Mouse (Mus musculus) forebrain, embryonic 15.5 days (tissue): ENCODE measurements at regions not wholly inside any gene's neighbourhood (a gene's known extent, or its start where the extent isn't known, plus 50 kb on each side); places are given as distances from the start of the nearest gene placed in this dataset.
A peak's percentile ranks its signal among the peaks of the same experiment; 100 is the strongest.

Experiments
- ATAC-seq: fragments of 200-750 bp; cut with Nextera tagmentation; replicated peaks from 2 replicates; pipeline ENCODE4 v1.8.0; 2017; ENCODE audit warnings: mild to moderate bottlenecking, moderate TSS enrichment, moderate library complexity
- H3K27ac ChIP-seq: fragments of 300-500 bp; sonication (generic); replicated peaks from 2 replicates; pipeline ENCODE4 v1.5.1; 2015; ENCODE audit warnings: mild to moderate bottlenecking, inconsistent platforms
- H3K27me3 ChIP-seq: fragments of 300-500 bp; sonication (generic); 2 replicates; pipeline ENCODE4 v1.6.1; 2015; ENCODE audit warnings: inconsistent platforms
- H3K36me3 ChIP-seq: fragments of 300-500 bp; sonication (generic); 2 replicates; pipeline ENCODE4 v1.6.1; 2015; ENCODE audit warnings: mild to moderate bottlenecking, inconsistent platforms
- H3K4me1 ChIP-seq: fragments of 300-500 bp; sonication (generic); 2 replicates; pipeline ENCODE4 v1.6.1; 2015; ENCODE audit warnings: inconsistent platforms
- H3K4me2 ChIP-seq: fragments of 300-500 bp; sonication (generic); replicated peaks from 2 replicates; pipeline ENCODE4 v1.6.1; 2015; ENCODE audit warnings: mild to moderate bottlenecking, inconsistent platforms
- H3K4me3 ChIP-seq: fragments of 300-500 bp; sonication (generic); 2 replicates; pipeline ENCODE4 v1.5.1; 2015; ENCODE audit warnings: mild to moderate bottlenecking, inconsistent platforms
- H3K9ac ChIP-seq: fragments of 300-500 bp; sonication (generic); replicated peaks from 2 replicates; pipeline ENCODE4 v1.6.1; 2015; ENCODE audit warnings: mild to moderate bottlenecking, inconsistent platforms
- H3K9me3 ChIP-seq: fragments of 300-500 bp; sonication (generic); 2 replicates; pipeline ENCODE4 v1.6.1; 2016; ENCODE audit warnings: inconsistent platforms
- WGBS: fragments of 180-500 bp; shearing (Covaris S2); methylation state at CpG from one replicate; pipeline ENCODE4 v1.1.7; 2015; ENCODE audit warnings: mixed read lengths; 5-methylcytosine and 5-hydroxymethylcytosine counted together

DNA sequence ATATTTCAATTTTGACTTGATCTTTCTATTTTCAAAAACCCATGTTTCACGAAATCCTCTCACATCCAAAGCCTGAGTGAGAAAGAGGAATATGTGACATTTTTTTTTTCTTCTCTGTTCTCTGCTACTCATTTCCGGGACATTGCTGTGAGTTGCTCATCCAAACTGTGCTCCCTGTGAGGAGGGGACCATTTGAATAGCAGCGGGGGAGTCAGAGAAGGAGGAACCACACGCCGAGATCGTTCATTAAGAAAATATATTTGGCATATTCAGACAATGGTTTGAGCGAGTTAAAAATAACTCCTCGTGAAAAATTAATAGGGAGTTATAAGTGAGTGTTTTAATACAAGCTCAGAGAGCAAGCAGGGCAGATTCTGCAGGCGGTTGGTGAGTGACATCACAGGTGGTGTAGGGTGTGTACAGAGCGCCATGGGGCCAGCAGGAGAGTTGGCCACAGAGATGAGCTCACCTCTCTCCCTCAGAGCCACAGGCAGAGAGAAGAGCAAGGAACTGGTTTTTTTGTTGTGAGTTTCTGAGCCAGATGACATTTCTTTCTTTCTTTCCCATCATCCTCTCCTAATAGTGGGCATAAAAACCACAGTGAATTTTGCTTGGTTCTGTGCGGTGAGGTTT lies 54.4 kb upstream of the Calcoco1 start:
- H3K4me1 ChIP-seq: no peaks in the 10 kb centered on the region
- no peaks in the 10 kb centered on the region for H3K36me3 ChIP-seq
- peak overlapping the region; percentile 54 for H3K27ac ChIP-seq
- no peak overlapping the region for H3K4me3 ChIP-seq
- WGBS: 47% methylated on average over 11 of the region's 11 CpGs
- no peaks in the 10 kb centered on the region for H3K9me3 ChIP-seq
- no peak overlapping the region for H3K9ac ChIP-seq
- no peak overlapping the region for H3K4me2 ChIP-seq
- ATAC-seq: no peak
- H3K27me3 ChIP-seq: no peaks in the 10 kb centered on the region

- Histone ChIP-seq H3K9me3 (no peaks in the 10 kb centered on the region), H3K9ac (no peak overlapping the region), H3K27ac (no peak overlapping the region), H3K4me1 (no peaks in the 10 kb centered on the region), H3K36me3 (no peaks in the 10 kb centered on the region), H3K4me2 (no peak overlapping the region), H3K4me3 (no peak overlapping the region), H3K27me3 (no peaks in the 10 kb centered on the region)
- WGBS: 82% methylated on average over 6 of the region's 6 CpGs
- ATAC-seq: no peak
Observed at GRCm38 (mm10) chr15:102780626-102781025, 58.6 kb upstream of the Calcoco1 start.

- H3K9ac ChIP-seq: no peak overlapping the region
- WGBS: 52% methylated on average over 9 of the region's 9 CpGs
- H3K27ac ChIP-seq: no peak overlapping the region
- no peak overlapping the region for H3K4me2 ChIP-seq
- no peak for ATAC-seq
- H3K4me3 ChIP-seq: no peak overlapping the region
- H3K4me1 ChIP-seq: peaks cover 4% of the 10 kb centered on the region; the same call in 1 of the 2 replicates
- H3K27me3 ChIP-seq: no peaks in the 10 kb centered on the region
- no peaks in the 10 kb centered on the region for H3K36me3 ChIP-seq
- H3K9me3 ChIP-seq: no peaks in the 10 kb centered on the region
Observed at GRCm38 (mm10) chr15:102782988-102783799, 61.2 kb upstream of the Calcoco1 start.

GRCm38 (mm10) chr15:102785055-102785820 lies 63.3 kb upstream of the Calcoco1 start:
- Histone ChIP-seq H3K27ac (no peak overlapping the region), H3K4me3 (no peak overlapping the region), H3K36me3 (no peaks in the 10 kb centered on the region), H3K9me3 (no peaks in the 10 kb centered on the region), H3K27me3 (no peaks in the 10 kb centered on the region), H3K9ac (no peak overlapping the region), H3K4me2 (no peak overlapping the region), H3K4me1 (peaks cover 25% of the 10 kb centered on the region)
- ATAC-seq: no peak
- 32% methylated on average over 10 of the region's 10 CpGs for WGBS

DNA sequence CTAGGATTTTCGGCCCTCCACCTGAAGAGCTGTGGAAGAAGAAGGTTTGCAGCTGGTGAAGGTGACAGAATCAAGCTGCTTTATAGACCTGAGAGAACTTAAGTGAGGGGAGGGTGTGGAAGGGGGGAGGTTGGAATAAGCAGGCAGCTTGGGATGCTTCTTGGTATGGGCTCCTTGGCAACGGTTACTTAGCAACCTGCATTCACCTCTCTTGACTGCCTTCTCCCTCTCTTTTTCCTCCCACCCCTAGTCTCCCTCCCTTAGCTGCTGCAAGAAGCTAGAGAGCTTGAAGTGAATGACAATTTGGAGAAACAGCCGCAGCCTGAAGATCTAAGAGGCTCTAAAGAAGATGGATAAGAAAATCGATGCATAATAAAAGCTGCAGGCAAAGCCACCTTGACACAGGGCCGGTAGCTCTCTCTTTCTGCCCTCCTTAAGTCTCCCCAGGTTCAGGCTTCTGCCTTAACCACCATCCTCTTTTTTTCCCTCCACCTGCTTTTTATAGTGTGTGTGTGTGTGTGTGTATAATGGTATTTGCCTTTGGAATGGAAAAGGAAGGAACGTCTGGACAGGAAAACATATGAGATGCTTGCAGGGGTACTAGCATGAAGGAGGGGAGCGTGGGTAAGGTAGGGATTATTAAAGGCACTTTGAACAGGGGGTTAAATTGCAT lies 67.0 kb upstream of the Calcoco1 start:
- H3K4me2 ChIP-seq: peak overlapping the region; percentile 25
- no peaks in the 10 kb centered on the region for H3K27me3 ChIP-seq
- WGBS: 12% methylated on average over 7 of the region's 7 CpGs
- H3K9me3 ChIP-seq: no peaks in the 10 kb centered on the region
- peak overlapping the region; percentile 22; the same call in 1 of the 2 replicates for H3K9ac ChIP-seq
- peak overlapping the region; percentile 90 for H3K27ac ChIP-seq
- H3K4me1 ChIP-seq: peaks cover 34% of the 10 kb centered on the region
- H3K4me3 ChIP-seq: peak overlapping the region; percentile 13; the same call in 1 of the 2 replicates
- no peaks in the 10 kb centered on the region for H3K36me3 ChIP-seq
- ATAC-seq: peak; percentile 96

GRCm38 (mm10) chr15:102797020-102797618 lies 75.1 kb upstream of the Calcoco1 start:
- no peak overlapping the region for H3K9ac ChIP-seq
- peak; percentile 79 for ATAC-seq
- H3K4me2 ChIP-seq: peak overlapping the region; percentile 25; the same call in 1 of the 2 replicates
- H3K36me3 ChIP-seq: no peaks in the 10 kb centered on the region
- H3K27ac ChIP-seq: peak overlapping the region; percentile 78
- H3K4me3 ChIP-seq: no peak overlapping the region
- WGBS: 44% methylated on average over 5 of the region's 5 CpGs
- H3K27me3 ChIP-seq: no peaks in the 10 kb centered on the region
- H3K4me1 ChIP-seq: peaks cover 5% of the 10 kb centered on the region; the same call in 1 of the 2 replicates
- no peaks in the 10 kb centered on the region for H3K9me3 ChIP-seq

DNA sequence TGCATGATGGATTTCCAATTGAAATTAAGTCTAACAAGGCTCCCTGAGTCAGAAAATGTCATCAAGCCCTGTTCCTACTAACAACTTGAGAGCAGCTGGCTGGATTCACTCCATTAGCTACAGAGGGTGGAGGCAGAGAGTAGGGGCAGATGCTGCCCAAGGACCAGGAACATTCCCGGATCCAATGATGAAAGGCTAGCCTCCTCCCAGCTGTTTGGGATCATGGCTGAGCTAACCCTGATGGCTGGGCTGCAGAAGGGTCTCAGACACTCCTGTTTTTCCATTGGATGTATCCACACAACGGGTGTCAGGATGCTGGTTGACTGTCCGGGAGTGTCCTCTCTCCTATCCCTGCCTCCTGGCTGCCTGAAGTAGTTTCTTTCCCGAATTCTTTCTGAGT lies 78.1 kb upstream of the Calcoco1 start:
- Histone ChIP-seq H3K4me3 (no peak overlapping the region), H3K9ac (no peak overlapping the region), H3K4me1 (peaks cover 5% of the 10 kb centered on the region; the same call in 1 of the 2 replicates), H3K27me3 (no peaks in the 10 kb centered on the region), H3K27ac (no peak overlapping the region), H3K9me3 (no peaks in the 10 kb centered on the region), H3K36me3 (no peaks in the 10 kb centered on the region), H3K4me2 (no peak overlapping the region)
- 88% methylated on average over 4 of the region's 4 CpGs for WGBS
- ATAC-seq: no peak

- ATAC-seq: no peak
- no peaks in the 10 kb centered on the region for H3K36me3 ChIP-seq
- peaks cover 5% of the 10 kb centered on the region; the same call in 1 of the 2 replicates for H3K4me1 ChIP-seq
- H3K9me3 ChIP-seq: no peaks in the 10 kb centered on the region
- H3K27ac ChIP-seq: no peak overlapping the region
- H3K4me2 ChIP-seq: no peak overlapping the region
- H3K27me3 ChIP-seq: no peaks in the 10 kb centered on the region
- WGBS: 71% methylated on average over 8 of the region's 8 CpGs
- H3K9ac ChIP-seq: no peak overlapping the region
- H3K4me3 ChIP-seq: no peak overlapping the region
Observed at GRCm38 (mm10) chr15:102802265-102802813, 80.4 kb upstream of the Calcoco1 start.

DNA sequence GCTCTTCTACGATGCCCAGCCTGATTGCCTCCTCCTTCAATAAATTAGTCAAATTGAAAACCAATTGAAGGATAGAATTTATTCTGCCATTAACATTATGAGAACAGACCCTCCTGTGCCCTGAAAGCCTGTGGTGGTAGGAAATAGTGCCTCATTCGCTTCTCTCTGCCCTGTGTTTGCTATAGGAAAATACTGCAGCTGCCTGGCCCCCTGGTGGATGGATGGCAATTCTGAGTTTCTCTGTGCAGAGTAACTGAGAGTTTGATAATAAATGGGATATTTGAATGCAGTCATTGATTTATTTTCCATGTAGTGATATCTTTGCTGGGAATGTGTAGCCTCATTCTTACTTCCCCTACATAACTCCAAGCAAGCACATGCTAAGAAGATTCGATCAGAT lies 85.4 kb upstream of the Calcoco1 start:
- no peak overlapping the region for H3K9ac ChIP-seq
- no peaks in the 10 kb centered on the region for H3K9me3 ChIP-seq
- H3K36me3 ChIP-seq: no peaks in the 10 kb centered on the region
- H3K27me3 ChIP-seq: no peaks in the 10 kb centered on the region
- H3K4me2 ChIP-seq: no peak overlapping the region
- H3K4me1 ChIP-seq: no peaks in the 10 kb centered on the region
- H3K27ac ChIP-seq: no peak overlapping the region
- WGBS: 39% methylated on average over 3 of the region's 3 CpGs
- no peak; the same call in 1 of the 2 replicates for ATAC-seq
- H3K4me3 ChIP-seq: no peak overlapping the region

GRCm38 (mm10) chr15:102819181-102819580 lies 97.2 kb upstream of the Calcoco1 start:
- WGBS: 76% methylated on average over 12 of the region's 12 CpGs
- no peak for ATAC-seq
- no peak overlapping the region for H3K9ac ChIP-seq
- no peaks in the 10 kb centered on the region for H3K4me1 ChIP-seq
- H3K36me3 ChIP-seq: no peaks in the 10 kb centered on the region
- no peaks in the 10 kb centered on the region for H3K9me3 ChIP-seq
- H3K4me3 ChIP-seq: no peak overlapping the region
- H3K27me3 ChIP-seq: no peaks in the 10 kb centered on the region
- H3K4me2 ChIP-seq: no peak overlapping the region
- no peak overlapping the region for H3K27ac ChIP-seq

DNA sequence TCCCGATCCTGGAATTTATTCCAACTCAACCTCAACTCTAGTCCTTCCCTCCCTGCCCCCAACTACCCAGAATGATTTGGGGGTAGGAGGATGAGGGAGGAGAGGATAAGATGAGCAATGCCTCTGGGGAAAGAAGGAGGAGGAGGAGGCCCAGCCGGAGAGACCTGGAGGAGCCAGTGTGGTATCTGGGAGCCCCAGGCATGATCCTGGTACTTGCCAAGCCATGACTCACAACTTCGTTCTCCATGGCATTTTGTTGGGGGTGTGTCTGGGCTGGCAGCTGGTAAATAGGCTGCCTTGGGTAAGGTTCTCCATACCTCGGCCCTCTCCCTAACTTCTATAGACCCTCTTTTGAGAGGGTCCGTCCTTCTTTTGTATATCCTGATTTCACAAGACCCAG lies 81.2 kb upstream of the Hoxc13 start:
- no peak overlapping the region for H3K9ac ChIP-seq
- H3K4me2 ChIP-seq: no peak overlapping the region
- no peaks in the 10 kb centered on the region for H3K4me1 ChIP-seq
- no peak overlapping the region for H3K4me3 ChIP-seq
- no peaks in the 10 kb centered on the region for H3K36me3 ChIP-seq
- no peak overlapping the region for H3K27ac ChIP-seq
- no peaks in the 10 kb centered on the region for H3K9me3 ChIP-seq
- 82% methylated on average over 5 of the region's 5 CpGs for WGBS
- no peaks in the 10 kb centered on the region for H3K27me3 ChIP-seq
- no peak for ATAC-seq
